In the genomic region with DNA sequence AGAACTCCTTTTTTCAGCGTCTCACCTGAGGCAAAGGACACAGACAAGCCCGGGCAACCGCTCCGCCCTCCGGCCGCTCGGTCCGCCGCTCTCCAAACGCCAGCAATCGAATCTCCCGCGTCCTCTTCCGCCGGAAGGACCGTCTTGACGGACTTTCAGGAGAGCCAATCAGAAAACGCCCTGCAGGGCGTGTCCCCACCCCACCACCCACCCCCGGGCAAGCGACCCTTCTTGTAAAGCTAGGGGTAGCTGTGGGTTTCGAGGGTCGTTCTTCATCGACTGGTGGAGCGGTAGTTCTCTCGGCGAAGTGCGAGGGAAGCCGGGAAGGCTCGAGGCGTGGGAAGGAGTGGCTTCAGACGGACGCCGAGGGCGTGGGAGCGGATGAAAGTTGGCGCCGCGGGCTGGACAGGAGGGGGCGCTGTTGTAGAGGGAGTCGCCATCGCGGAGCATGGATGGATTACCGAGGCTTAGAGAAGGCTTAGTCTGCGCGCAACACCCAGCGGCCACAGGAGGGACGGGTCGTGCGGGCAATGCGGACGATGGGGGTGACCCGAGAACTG, we compare ENCODE assay signal across 8 mouse cellular contexts. TPM values are rescaled to one million over a fixed set of nuclear protein-coding genes. Genes with fewer than 3 reads are reported as not detected.
DNase-seq lines count a peak whose midpoint lies in the region; ATAC-seq and TF ChIP-seq lines count a peak whose summit lies in the region.

Gene Ddias, minus strand, starts transcription at position 132 of the 560 bp plus-strand sequence.
Gene Prcp, plus strand, starts transcription at position 355 of the 560 bp plus-strand sequence.

- H3K4me3 ChIP-seq in embryonic facial prominence, embryonic 13.5 days: peak within 1 kb of the TSS; percentile 69
- peak within 1 kb of the TSS; percentile 87 for H3K4me3 ChIP-seq in heart, adult 2 months
- peak within 1 kb of the TSS; percentile 67 for H3K4me3 ChIP-seq in limb, embryonic 13.5 days
- peak within 1 kb of the TSS; percentile 58 for H3K4me3 ChIP-seq in midbrain, embryonic 16.5 days (ENCODE audit: low read depth, low read length)

- no peaks in the 10 kb centered on the region for H3K36me3 ChIP-seq in embryonic facial prominence, embryonic 13.5 days
- peaks cover 2% of the 10 kb centered on the region; the same call in 1 of the 2 replicates for H3K36me3 ChIP-seq in heart, adult 2 months (ENCODE audit: control insufficient read depth, insufficient read depth, low read length)
- H3K36me3 ChIP-seq in limb, embryonic 13.5 days: no peaks in the 10 kb centered on the region
- H3K36me3 ChIP-seq in midbrain, embryonic 16.5 days (ENCODE audit: control insufficient read depth, insufficient read depth, low read length): no peaks in the 10 kb centered on the region

- peak within 1 kb of the TSS; percentile 81 for H3K9ac ChIP-seq in embryonic facial prominence, embryonic 13.5 days
- H3K9ac ChIP-seq in heart, adult 2 months (ENCODE audit: low read depth, low read length): peak within 1 kb of the TSS; percentile 82
- H3K9ac ChIP-seq in limb, embryonic 13.5 days: peak within 1 kb of the TSS; percentile 81
- H3K9ac ChIP-seq in midbrain, embryonic 16.5 days (ENCODE audit: low read depth, low read length): peak within 1 kb of the TSS; percentile 82

- TF ChIP-seq POLR2A in heart, adult 2 months (IDR thresholded peaks at IDR 0.05; ENCODE audit: insufficient read depth, low read depth, low read length): no peak; the same call in 1 of the 2 replicates

- ATAC-seq in embryonic facial prominence, embryonic 13.5 days (ENCODE audit: insufficient number of reproducible peaks, insufficient read depth, low FRiP score, low TSS enrichment, low read depth): peak; percentile 85
- peak; percentile 85 for ATAC-seq in limb, embryonic 13.5 days (ENCODE audit: low FRiP score, low read depth)
- peak; percentile 90 for ATAC-seq in midbrain, embryonic 16.5 days

- peak; percentile 91 for TF ChIP-seq CTCF in heart, adult 2 months (IDR thresholded peaks at IDR 0.05)

- DNase-seq in 3134 (ENCODE audit: extremely low read depth, insufficient read length, low spot score): peak; percentile 91
- DNase-seq in adrenal gland, postnatal 36 days: peak; percentile 93 to 95
- peak; percentile 94 to 96 for DNase-seq in heart, adult 2 months
- peak; percentile 92 to 93 for DNase-seq in kidney, adult 8-10 months
- peak; percentile 98 for DNase-seq in spleen, postnatal 10 days (ENCODE audit: low spot score in 2 of 2)

- peak; percentile 66 for TF ChIP-seq EP300 in heart, adult 2 months (IDR thresholded peaks at IDR 0.05; ENCODE audit: insufficient read depth, low read depth, low read length)

- H3K79me2 ChIP-seq in heart, adult 2 months (replicated peaks; ENCODE audit: control insufficient read depth, insufficient read depth, low read length): no peaks in the 10 kb centered on the region

- H3K27me3 ChIP-seq in embryonic facial prominence, embryonic 13.5 days: no peaks in the 10 kb centered on the region
- H3K27me3 ChIP-seq in heart, adult 2 months (ENCODE audit: control insufficient read depth, insufficient read depth, low read length): no peaks in the 10 kb centered on the region
- no peaks in the 10 kb centered on the region for H3K27me3 ChIP-seq in limb, embryonic 13.5 days
- H3K27me3 ChIP-seq in midbrain, embryonic 16.5 days (ENCODE audit: control insufficient read depth, insufficient read depth, low read depth, low read length): no peaks in the 10 kb centered on the region

- intact Hi-C loops in heart, adult 2 months (cut with DNase I): loop anchor here (1.0 to 5.0 kb wide), 4 partner anchors 19 to 221 kb away; no protein-coding TSS in a partner anchor

- no peaks in the 10 kb centered on the region for H3K9me3 ChIP-seq in embryonic facial prominence, embryonic 13.5 days
- no peaks in the 10 kb centered on the region for H3K9me3 ChIP-seq in limb, embryonic 13.5 days
- H3K9me3 ChIP-seq in midbrain, embryonic 16.5 days (replicated peaks; ENCODE audit: control insufficient read depth, low read length, poor library complexity, severe bottlenecking): no peaks in the 10 kb centered on the region

- WGBS in embryonic facial prominence, embryonic 13.5 days: under 1% methylated on average over 53 of the region's 53 CpGs
- WGBS in heart, adult 2 months: under 1% methylated on average over 52 of the region's 53 CpGs
- WGBS in limb, embryonic 13.5 days: under 1% methylated on average over 53 of the region's 53 CpGs
- under 1% methylated on average over 53 of the region's 53 CpGs for WGBS in midbrain, embryonic 16.5 days

- peak within 1 kb of the TSS; percentile 73 for H3K4me2 ChIP-seq in embryonic facial prominence, embryonic 13.5 days
- peak within 1 kb of the TSS; percentile 77 for H3K4me2 ChIP-seq in limb, embryonic 13.5 days (replicated peaks)
- peak within 1 kb of the TSS; percentile 64 for H3K4me2 ChIP-seq in midbrain, embryonic 16.5 days (ENCODE audit: low read length)

- peak within 1 kb of the TSS; percentile 98 for H3K27ac ChIP-seq in embryonic facial prominence, embryonic 13.5 days
- H3K27ac ChIP-seq in heart, adult 2 months: peak within 1 kb of the TSS; percentile 98
- peak within 1 kb of the TSS; percentile 96 for H3K27ac ChIP-seq in limb, embryonic 13.5 days
- H3K27ac ChIP-seq in midbrain, embryonic 16.5 days (ENCODE audit: low read length): peak within 1 kb of the TSS; percentile 97

- peaks cover 13% of the 10 kb centered on the region for H3K4me1 ChIP-seq in embryonic facial prominence, embryonic 13.5 days
- H3K4me1 ChIP-seq in heart, adult 2 months (ENCODE audit: control insufficient read depth, insufficient read depth, low read length): 0 out of 2 replicates have a peak, but pooled peaks cover 2% of the 10 kb centered on the region
- peaks cover 18% of the 10 kb centered on the region for H3K4me1 ChIP-seq in limb, embryonic 13.5 days
- H3K4me1 ChIP-seq in midbrain, embryonic 16.5 days (ENCODE audit: control insufficient read depth, insufficient read depth, low read length): peaks cover 14% of the 10 kb centered on the region

RNA-seq across cellular contexts. Expression of gene Ddias, which starts in this region (rescaled TPM):
- total RNA-seq in adrenal gland, postnatal 36 days (2021): 1 to 10 TPM in 1 of 2 experiments, under 1 TPM in 1; 0.76 to 1.2 TPM
- 11.6 and 14.3 TPM in 2 replicates for polyA plus RNA-seq in embryonic facial prominence, embryonic 13.5 days (2015; fragmentation: Nextera tagmentation; extraction: Ambion mirVana)
- under 1 TPM; 0.30 to 0.44 TPM for total RNA-seq in heart, adult 2 months (2021)
- 0.09 and 0.16 TPM in 2 replicates for polyA plus RNA-seq in heart, adult 2 months (2012; rRNA removed)
- 13.0 and 14.0 TPM in 2 replicates for polyA plus RNA-seq in limb, embryonic 13.5 days (2015; fragmentation: Nextera tagmentation; extraction: Ambion mirVana)
- polyA plus RNA-seq in midbrain, embryonic 16.5 days (2015; fragmentation: Nextera tagmentation; extraction: Ambion mirVana): 3.1 and 4.7 TPM in 2 replicates

RNA-seq across cellular contexts. Expression of gene Prcp, which starts in this region (rescaled TPM):
- 10 to 100 TPM; 12.9 to 13.8 TPM for total RNA-seq in adrenal gland, postnatal 36 days (2021)
- 30.9 and 32.2 TPM in 2 replicates for polyA plus RNA-seq in embryonic facial prominence, embryonic 13.5 days (2015; fragmentation: Nextera tagmentation; extraction: Ambion mirVana)
- 10 to 100 TPM; 10.1 to 10.2 TPM for total RNA-seq in heart, adult 2 months (2021)
- 13.2 and 18.8 TPM in 2 replicates for polyA plus RNA-seq in heart, adult 2 months (2012; rRNA removed)
- 25.7 and 27.2 TPM in 2 replicates for polyA plus RNA-seq in limb, embryonic 13.5 days (2015; fragmentation: Nextera tagmentation; extraction: Ambion mirVana)
- polyA plus RNA-seq in midbrain, embryonic 16.5 days (2015; fragmentation: Nextera tagmentation; extraction: Ambion mirVana): 18.9 and 22.0 TPM in 2 replicates

Comparison
In these comparisons a context has a peak if more than half of its experiments do, and no peak if none do; other contexts are left out.
1. Peak in every context shown above with its lines: DNase-seq, ATAC-seq, H3K4me3 ChIP-seq and H3K27ac ChIP-seq.